Mouse (Mus musculus) heart, adult 2 months (tissue): Measurements from ENCODE around the gene Prdm12.

ENCODE experiments used
- CTCF ChIP-seq: fragments of 200-600 bp; IDR thresholded peaks from 2 replicates; pipeline ENCODE4 v1.8.1; 2022; ENCODE audit warnings: antibody characterized with exemption, mild to moderate bottlenecking, moderate library complexity
- POLR2A ChIP-seq: fragments of 200-500 bp; IDR thresholded peaks from 2 replicates; pipeline ENCODE4 v1.6.1; 2011; ENCODE audit warnings: mild to moderate bottlenecking, low read depth, low read length, control low read depth; ENCODE audit not compliant: insufficient read depth

DNA sequence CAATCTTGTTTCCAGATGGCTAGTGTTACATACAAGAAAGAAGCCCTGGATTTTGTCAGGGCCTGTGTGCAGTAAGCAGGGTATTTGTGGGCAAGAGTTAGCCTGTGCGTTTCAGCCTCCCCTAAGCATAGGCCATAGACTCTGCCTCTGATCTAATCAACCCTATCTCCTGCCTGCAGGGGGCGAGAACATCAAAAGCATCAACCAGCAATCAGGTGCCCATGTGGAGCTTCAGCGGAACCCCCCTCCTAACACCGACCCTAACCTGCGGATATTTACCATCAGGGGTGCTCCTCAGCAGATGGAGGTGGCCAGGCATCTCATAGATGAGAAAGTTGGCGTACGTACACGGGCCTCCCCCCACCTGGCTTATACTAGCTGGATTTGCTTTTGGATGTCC lies 28.4 kb upstream of the Prdm12 start:
- no peak for TF ChIP-seq POLR2A
- 0 out of 2 replicates have a peak, but pooled peaks have one; percentile 3 for TF ChIP-seq CTCF
